In genomic region chrX:14960294-14960693, GRCm38 (mm10) we compare ENCODE assay signal across 16 mouse cellular contexts.
"Had no signal": no experiment of that assay in that cellular context is flagged by ENCODE, and none has a peak within 500 bp of the region (broad histone marks: within the 10 kb centered on the region; RNA-seq: fewer than 3 reads in every experiment).

No protein-coding gene starts in this region.

- H3K27me3 ChIP-seq: lung, embryonic 15.5 days; megakaryocyte, embryonic 14.5 days; midbrain, embryonic 13.5 days; midbrain, embryonic 15.5 days; neural tube, embryonic 12.5 days; stomach, embryonic 15.5 days had no signal

- H3K4me1 ChIP-seq: lung, embryonic 15.5 days; megakaryocyte, embryonic 14.5 days; midbrain, embryonic 13.5 days; midbrain, embryonic 15.5 days; neural tube, embryonic 12.5 days; stomach, embryonic 15.5 days had no signal

- H3K36me3 ChIP-seq: lung, embryonic 15.5 days; midbrain, embryonic 13.5 days; midbrain, embryonic 15.5 days; neural tube, embryonic 12.5 days; stomach, embryonic 15.5 days had no signal

- H3K27ac ChIP-seq: lung, embryonic 15.5 days; macrophage; midbrain, embryonic 13.5 days; midbrain, embryonic 15.5 days; neural tube, embryonic 12.5 days; stomach, embryonic 15.5 days; stomach, postnatal 0 days had no signal

- ATAC-seq: midbrain, embryonic 13.5 days; midbrain, embryonic 15.5 days had no signal

- DNase-seq: lung, adult 2 months; lung, postnatal 10 days; lung, postnatal 36 days; right cerebral cortex, postnatal 14 days; thymus, adult 2 months; thymus, postnatal 25 days; thymus, postnatal 4 days had no signal

- H3K9ac ChIP-seq: lung, embryonic 15.5 days; midbrain, embryonic 13.5 days; midbrain, embryonic 15.5 days; neural tube, embryonic 12.5 days; stomach, embryonic 15.5 days had no signal

- H3K4me3 ChIP-seq: lung, embryonic 15.5 days; megakaryocyte, embryonic 14.5 days; midbrain, embryonic 13.5 days; midbrain, embryonic 15.5 days; neural tube, embryonic 12.5 days; stomach, embryonic 15.5 days had no signal

- H3K9me3 ChIP-seq: lung, embryonic 15.5 days; midbrain, embryonic 13.5 days; midbrain, embryonic 15.5 days; neural tube, embryonic 12.5 days; stomach, embryonic 15.5 days had no signal

- H3K4me2 ChIP-seq: lung, embryonic 15.5 days; midbrain, embryonic 11.5 days; midbrain, embryonic 13.5 days; midbrain, embryonic 15.5 days; neural tube, embryonic 12.5 days; stomach, embryonic 15.5 days had no signal
